Mouse (Mus musculus): ENCODE measurements around the gene Lrrc28. TPM values are rescaled to one million over a fixed set of nuclear protein-coding genes. Genes with fewer than 3 reads are reported as not detected.
A peak's percentile ranks its signal among the peaks of the same experiment; 100 is the strongest.

Lrrc28 gene
- polyA plus RNA-seq, 1 experiment from 2014 or later = 30.6 TPM

- ATAC-seq (ENCODE audit: low read depth) = no peak
- 85% methylated on average over 4 of the region's 4 CpGs for WGBS
- Histone ChIP-seq H3K4me3 (no peak overlapping the region), H3K9me3 (no peaks in the 10 kb centered on the region), H3K9ac (no peak overlapping the region), H3K4me2 (no peak overlapping the region), H3K36me3 (no peaks in the 10 kb centered on the region; the same call in 1 of the 2 replicates), H3K27me3 (no peaks in the 10 kb centered on the region), H3K4me1 (replicated peaks) (peaks cover 18% of the 10 kb centered on the region; the same call in 1 of the 2 replicates), H3K27ac (replicated peaks) (no peak overlapping the region; the same call in 1 of the 2 replicates)
These were observed 28.2 kb downstream of the Lrrc28 start for GRCm38 (mm10) chr7:67616890-67617289.

GRCm38 (mm10) chr7:67614464-67614861 is 30.6 kb downstream of the Lrrc28 start:
- Histone ChIP-seq H3K27ac (replicated peaks) (no peak overlapping the region), H3K4me2 (no peak overlapping the region), H3K9ac (no peak overlapping the region), H3K27me3 (no peaks in the 10 kb centered on the region), H3K9me3 (no peaks in the 10 kb centered on the region), H3K36me3 (no peaks in the 10 kb centered on the region; the same call in 1 of the 2 replicates), H3K4me1 (replicated peaks) (peaks cover 18% of the 10 kb centered on the region; the same call in 1 of the 2 replicates), H3K4me3 (no peak overlapping the region)
- 86% methylated on average over 7 of the region's 7 CpGs for WGBS
- ATAC-seq (ENCODE audit: low read depth) = no peak

GRCm38 (mm10) chr7:67613795-67614463 is 31.1 kb downstream of the Lrrc28 start:
- no peak for ATAC-seq (ENCODE audit: low read depth)
- peak overlapping the region; percentile 52; the same call in 1 of the 2 replicates for H3K27ac ChIP-seq (replicated peaks)
- 51% methylated on average over 10 of the region's 10 CpGs for WGBS

GRCm38 (mm10) chr7:67608348-67609024 is 36.6 kb downstream of the Lrrc28 start:
- WGBS = 35% methylated on average over 4 of the region's 4 CpGs
- no peak overlapping the region; the same call in 1 of the 2 replicates for H3K9ac ChIP-seq
- no peaks in the 10 kb centered on the region for H3K9me3 ChIP-seq
- H3K27ac ChIP-seq (replicated peaks) = peak overlapping the region; percentile 46; the same call in 1 of the 2 replicates
- peaks cover 19% of the 10 kb centered on the region for H3K4me1 ChIP-seq (replicated peaks)
- no peak overlapping the region for H3K4me3 ChIP-seq
- no peak overlapping the region for H3K4me2 ChIP-seq
- no peaks in the 10 kb centered on the region for H3K27me3 ChIP-seq
- no peaks in the 10 kb centered on the region for H3K36me3 ChIP-seq
- ATAC-seq (ENCODE audit: low read depth) = no peak

More at GRCm38 (mm10) chr7:67613795-67614463, 31.1 kb downstream of the Lrrc28 start:
- Histone ChIP-seq H3K4me2 (no peak overlapping the region), H3K9me3 (no peaks in the 10 kb centered on the region), H3K4me3 (no peak overlapping the region), H3K9ac (no peak overlapping the region), H3K36me3 (no peaks in the 10 kb centered on the region; the same call in 1 of the 2 replicates), H3K4me1 (replicated peaks) (peaks cover 18% of the 10 kb centered on the region; the same call in 1 of the 2 replicates), H3K27me3 (no peaks in the 10 kb centered on the region)

- no peak for ATAC-seq (ENCODE audit: low read depth)
- peak overlapping the region; percentile 46; the same call in 1 of the 2 replicates for H3K27ac ChIP-seq (replicated peaks)
- no peaks in the 10 kb centered on the region for H3K9me3 ChIP-seq
- H3K27me3 ChIP-seq = no peaks in the 10 kb centered on the region
- WGBS = 70% methylated on average over 5 of the region's 5 CpGs
- peaks cover 12% of the 10 kb centered on the region for H3K4me1 ChIP-seq (replicated peaks)
- no peak overlapping the region for H3K9ac ChIP-seq
- no peak overlapping the region for H3K4me2 ChIP-seq
- H3K4me3 ChIP-seq = no peak overlapping the region
- H3K36me3 ChIP-seq = no peaks in the 10 kb centered on the region
These were observed 37.3 kb downstream of the Lrrc28 start for GRCm38 (mm10) chr7:67607669-67608347.

- H3K36me3 ChIP-seq = no peaks in the 10 kb centered on the region
- H3K4me3 ChIP-seq = no peak overlapping the region
- no peak overlapping the region for H3K4me2 ChIP-seq
- no peak overlapping the region for H3K27ac ChIP-seq (replicated peaks)
- no peaks in the 10 kb centered on the region for H3K27me3 ChIP-seq
- no peaks in the 10 kb centered on the region for H3K9me3 ChIP-seq
- peaks cover 12% of the 10 kb centered on the region for H3K4me1 ChIP-seq (replicated peaks)
- no peak for ATAC-seq (ENCODE audit: low read depth)
- whole genome bisulfite sequencing = 92% methylated on average over 1 of the region's 1 CpGs
- H3K9ac ChIP-seq = no peak overlapping the region
These were observed 38.8 kb downstream of the Lrrc28 start for GRCm38 (mm10) chr7:67606250-67606649.

GRCm38 (mm10) chr7:67605114-67605513 is 40.0 kb downstream of the Lrrc28 start:
- no peaks in the 10 kb centered on the region for H3K9me3 ChIP-seq
- no peak overlapping the region for H3K9ac ChIP-seq
- no peak for ATAC-seq (ENCODE audit: low read depth)
- no peak overlapping the region for H3K27ac ChIP-seq (replicated peaks)
- 88% methylated on average over 6 of the region's 6 CpGs for WGBS
- no peak overlapping the region for H3K4me2 ChIP-seq
- H3K4me1 ChIP-seq (replicated peaks) = peaks cover 12% of the 10 kb centered on the region
- no peaks in the 10 kb centered on the region for H3K27me3 ChIP-seq
- no peaks in the 10 kb centered on the region for H3K36me3 ChIP-seq
- no peak overlapping the region for H3K4me3 ChIP-seq

GRCm38 (mm10) chr7:67598050-67598449 is 47.0 kb downstream of the Lrrc28 start:
- Histone ChIP-seq H3K4me2 (no peak overlapping the region), H3K9me3 (no peaks in the 10 kb centered on the region), H3K9ac (no peak overlapping the region), H3K27ac (replicated peaks) (no peak overlapping the region), H3K36me3 (no peaks in the 10 kb centered on the region), H3K4me3 (no peak overlapping the region), H3K27me3 (no peaks in the 10 kb centered on the region), H3K4me1 (replicated peaks) (peaks cover 3% of the 10 kb centered on the region; the same call in 1 of the 2 replicates)
- 74% methylated on average over 3 of the region's 3 CpGs for WGBS
- ATAC-seq (ENCODE audit: low read depth) = no peak

GRCm38 (mm10) chr7:67596961-67597360 is 48.1 kb downstream of the Lrrc28 start:
- ATAC-seq (ENCODE audit: low read depth) = no peak
- H3K9me3 ChIP-seq = no peaks in the 10 kb centered on the region
- H3K4me1 ChIP-seq (replicated peaks) = peaks cover 3% of the 10 kb centered on the region; the same call in 1 of the 2 replicates
- no peak overlapping the region for H3K4me2 ChIP-seq
- no peaks in the 10 kb centered on the region for H3K36me3 ChIP-seq
- no peak overlapping the region for H3K27ac ChIP-seq (replicated peaks)
- no peak overlapping the region for H3K9ac ChIP-seq
- no peaks in the 10 kb centered on the region for H3K27me3 ChIP-seq
- 88% methylated on average over 1 of the region's 1 CpGs for WGBS
- H3K4me3 ChIP-seq = no peak overlapping the region

GRCm38 (mm10) chr7:67596322-67596721 is 48.7 kb downstream of the Lrrc28 start:
- no peak for ATAC-seq (ENCODE audit: low read depth)
- Histone ChIP-seq H3K9me3 (no peaks in the 10 kb centered on the region), H3K36me3 (no peaks in the 10 kb centered on the region), H3K4me2 (no peak overlapping the region), H3K9ac (no peak overlapping the region), H3K4me1 (replicated peaks) (peaks cover 3% of the 10 kb centered on the region; the same call in 1 of the 2 replicates), H3K4me3 (no peak overlapping the region), H3K27ac (replicated peaks) (no peak overlapping the region), H3K27me3 (no peaks in the 10 kb centered on the region)
- 100% methylated on average over 1 of the region's 1 CpGs for WGBS

- no peaks in the 10 kb centered on the region for H3K36me3 ChIP-seq
- H3K27me3 ChIP-seq = no peaks in the 10 kb centered on the region
- H3K4me2 ChIP-seq = no peak overlapping the region
- no peak for ATAC-seq (ENCODE audit: low read depth)
- H3K9ac ChIP-seq = no peak overlapping the region
- no peak overlapping the region for H3K4me3 ChIP-seq
- no peaks in the 10 kb centered on the region for H3K9me3 ChIP-seq
- 93% methylated on average over 6 of the region's 6 CpGs for WGBS
- H3K4me1 ChIP-seq (replicated peaks) = peaks cover 4% of the 10 kb centered on the region; the same call in 1 of the 2 replicates
- no peak overlapping the region for H3K27ac ChIP-seq (replicated peaks)
These were observed 51.2 kb downstream of the Lrrc28 start for GRCm38 (mm10) chr7:67593902-67594301.

GRCm38 (mm10) chr7:67592670-67593069 is 52.4 kb downstream of the Lrrc28 start:
- H3K4me2 ChIP-seq = no peak overlapping the region
- no peak overlapping the region for H3K9ac ChIP-seq
- no peaks in the 10 kb centered on the region for H3K9me3 ChIP-seq
- no peak for ATAC-seq (ENCODE audit: low read depth)
- no peaks in the 10 kb centered on the region for H3K36me3 ChIP-seq
- 91% methylated on average over 6 of the region's 6 CpGs for WGBS
- peaks cover 5% of the 10 kb centered on the region; the same call in 1 of the 2 replicates for H3K4me1 ChIP-seq (replicated peaks)
- H3K27me3 ChIP-seq = no peaks in the 10 kb centered on the region
- H3K27ac ChIP-seq (replicated peaks) = no peak overlapping the region
- no peak overlapping the region for H3K4me3 ChIP-seq

Measured in neural tube, embryonic 13.5 days (tissue).